Mouse (Mus musculus): Measurements from ENCODE around the gene Vezf1.

The Vezf1 gene

GRCm38 (mm10) chr11:88075701-88076100 lies 7.6 kb downstream of the Vezf1 start:
- Histone ChIP-seq H3K4me3 (replicated peaks; ENCODE audit: low read length) (no peak overlapping the region), H3K9me3 (ENCODE audit: low read length) (no peaks in the 10 kb centered on the region), H3K27me3 (ENCODE audit: insufficient read depth, low read length) (peaks cover 16% of the 10 kb centered on the region), H3K4me1 (replicated peaks; ENCODE audit: low read depth, low read length) (peaks cover 22% of the 10 kb centered on the region), H3K36me3 (ENCODE audit: insufficient read depth, low read length) (peaks cover 57% of the 10 kb centered on the region)
- TF ChIP-seq POU5F1 (IDR thresholded peaks at IDR 0.05; ENCODE audit: borderline replicate concordance, low read length) (no peak), CTCF (conservative IDR thresholded peaks at IDR 0.05; ENCODE audit: low read length) (no peak), NANOG (IDR thresholded peaks at IDR 0.05; ENCODE audit: borderline replicate concordance, low read length) (no peak; the same call in 1 of the 2 replicates)

- H3K4me3 ChIP-seq (replicated peaks; ENCODE audit: low read length) = no peak overlapping the region
- no peak for TF ChIP-seq POU5F1 (IDR thresholded peaks at IDR 0.05; ENCODE audit: borderline replicate concordance, low read length)
- no peaks in the 10 kb centered on the region for H3K9me3 ChIP-seq (ENCODE audit: low read length)
- peaks cover 9% of the 10 kb centered on the region for H3K27me3 ChIP-seq (ENCODE audit: insufficient read depth, low read length)
- peaks cover 64% of the 10 kb centered on the region for H3K36me3 ChIP-seq (ENCODE audit: insufficient read depth, low read length)
- peaks cover 22% of the 10 kb centered on the region for H3K4me1 ChIP-seq (replicated peaks; ENCODE audit: low read depth, low read length)
Measured at GRCm38 (mm10) chr11:88076394-88076793, 8.3 kb downstream of the Vezf1 start.

- Histone ChIP-seq H3K27me3 (ENCODE audit: insufficient read depth, low read length) (peaks cover 1% of the 10 kb centered on the region; the same call in 1 of the 2 replicates), H3K9me3 (ENCODE audit: low read length) (no peaks in the 10 kb centered on the region), H3K4me3 (replicated peaks; ENCODE audit: low read length) (no peak overlapping the region), H3K36me3 (ENCODE audit: insufficient read depth, low read length) (peaks cover 45% of the 10 kb centered on the region), H3K4me1 (replicated peaks; ENCODE audit: low read depth, low read length) (peaks cover 39% of the 10 kb centered on the region)
- TF ChIP-seq NANOG (IDR thresholded peaks at IDR 0.05; ENCODE audit: borderline replicate concordance, low read length) = no peak
Measured at GRCm38 (mm10) chr11:88083699-88084098, 15.6 kb downstream of the Vezf1 start.

DNA sequence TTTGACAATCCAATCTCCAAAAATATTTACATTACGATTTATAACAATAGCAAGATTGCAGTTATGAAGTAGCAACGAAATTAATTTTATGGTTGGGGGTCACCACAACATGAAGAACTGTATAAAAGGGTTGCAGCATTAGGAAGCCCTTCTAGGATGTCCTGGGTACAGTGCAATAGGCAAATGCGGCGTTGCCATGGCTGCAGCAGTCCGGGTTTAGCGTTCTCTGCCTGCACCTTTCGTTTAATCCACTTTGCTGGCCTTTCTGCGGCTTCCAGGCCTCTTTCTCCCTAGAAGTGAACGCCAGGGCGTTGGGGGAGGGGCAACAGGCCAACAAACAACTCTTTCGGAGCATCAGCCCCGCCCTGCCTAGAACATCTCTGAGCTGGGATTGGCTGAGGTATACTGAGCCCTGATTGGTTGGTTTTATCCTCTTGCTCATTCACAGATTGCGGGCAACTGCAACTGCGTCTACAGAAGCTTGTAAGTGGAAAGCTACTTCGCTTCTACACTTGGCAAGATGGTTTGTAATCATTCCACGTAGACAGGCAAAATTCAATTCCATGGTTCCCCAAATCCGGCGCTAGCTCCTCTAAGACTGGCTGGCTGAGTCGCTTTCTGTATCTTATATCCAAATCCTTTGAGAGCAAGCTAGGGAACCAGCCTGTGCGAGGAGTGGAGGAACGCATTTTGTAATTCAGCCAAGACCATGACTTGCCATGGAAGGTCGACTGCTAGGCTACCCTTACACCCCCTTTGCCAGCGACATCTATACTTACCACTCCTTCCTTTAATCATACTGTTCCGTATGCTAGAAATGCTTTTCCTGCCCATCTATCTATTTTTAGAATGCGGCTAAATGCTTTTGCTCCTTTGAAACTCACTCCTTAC lies 18.9 kb downstream of the Vezf1 start:
- peak overlapping the region; percentile 48 for H3K4me3 ChIP-seq (replicated peaks; ENCODE audit: low read length)
- no peaks in the 10 kb centered on the region for H3K9me3 ChIP-seq (ENCODE audit: low read length)
- H3K4me1 ChIP-seq (replicated peaks; ENCODE audit: low read depth, low read length) = peaks cover 45% of the 10 kb centered on the region
- TF ChIP-seq NANOG (IDR thresholded peaks at IDR 0.05; ENCODE audit: borderline replicate concordance, low read length) = no peak
- H3K36me3 ChIP-seq (ENCODE audit: insufficient read depth, low read length) = peaks cover 12% of the 10 kb centered on the region
- peaks cover 25% of the 10 kb centered on the region for H3K27me3 ChIP-seq (ENCODE audit: insufficient read depth, low read length)

DNA sequence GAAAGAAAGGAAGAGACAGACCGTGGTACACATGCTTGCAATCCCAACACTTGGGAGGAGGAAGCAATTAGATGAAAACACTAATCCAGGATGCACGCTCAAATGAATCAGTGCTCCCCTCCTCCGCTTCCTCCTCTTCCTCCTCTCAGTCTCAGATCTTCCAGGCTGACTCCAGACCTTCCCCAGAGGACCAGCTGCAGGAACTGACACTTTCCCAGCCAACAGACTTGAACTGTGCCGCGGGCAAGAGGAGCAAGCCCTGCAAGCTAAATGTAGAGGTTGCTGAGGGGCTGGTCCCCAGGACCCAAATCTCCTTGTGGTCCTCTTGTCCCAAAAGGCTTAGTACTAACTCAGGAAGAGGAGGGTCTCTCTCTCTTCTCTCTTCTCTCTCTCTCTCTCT lies 21.1 kb downstream of the Vezf1 start:
- H3K4me1 ChIP-seq (replicated peaks; ENCODE audit: low read depth, low read length) = peaks cover 39% of the 10 kb centered on the region
- H3K36me3 ChIP-seq (ENCODE audit: insufficient read depth, low read length) = no peaks in the 10 kb centered on the region

DNA sequence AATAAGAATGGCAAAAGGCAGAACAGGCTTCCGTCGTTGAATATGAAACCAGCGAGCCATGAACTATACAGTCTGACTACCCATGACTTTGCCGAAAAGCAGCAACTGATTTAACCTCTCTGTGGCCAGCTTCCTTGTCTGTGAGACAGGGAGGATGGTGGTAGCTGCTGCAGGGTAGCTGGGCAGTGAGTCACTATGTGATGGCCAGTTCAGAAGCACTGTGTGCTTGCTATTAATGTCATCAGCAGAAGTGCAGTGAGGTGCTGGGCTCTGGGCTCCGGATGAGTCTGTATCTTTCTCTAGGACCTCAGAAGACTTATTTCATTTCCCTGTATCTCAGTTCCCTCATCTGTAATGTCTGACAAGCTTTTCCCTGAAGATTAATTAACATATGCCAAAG lies 22.2 kb downstream of the Vezf1 start:
- no peak overlapping the region for H3K4me3 ChIP-seq (replicated peaks; ENCODE audit: low read length)
- H3K4me1 ChIP-seq (replicated peaks; ENCODE audit: low read depth, low read length) = peaks cover 37% of the 10 kb centered on the region
- no peak for TF ChIP-seq NANOG (IDR thresholded peaks at IDR 0.05; ENCODE audit: borderline replicate concordance, low read length)
- TF ChIP-seq POU5F1 (IDR thresholded peaks at IDR 0.05; ENCODE audit: borderline replicate concordance, low read length) = no peak
- no peak for TF ChIP-seq CTCF (conservative IDR thresholded peaks at IDR 0.05; ENCODE audit: low read length)
- H3K9me3 ChIP-seq (ENCODE audit: low read length) = no peaks in the 10 kb centered on the region
- H3K36me3 ChIP-seq (ENCODE audit: insufficient read depth, low read length) = no peaks in the 10 kb centered on the region
- H3K27me3 ChIP-seq (ENCODE audit: insufficient read depth, low read length) = peaks cover 41% of the 10 kb centered on the region

More for the DNA sequence above, 21.1 kb downstream of the Vezf1 start:
- no peak overlapping the region for H3K4me3 ChIP-seq (replicated peaks; ENCODE audit: low read length)
- H3K27me3 ChIP-seq (ENCODE audit: insufficient read depth, low read length) = peaks cover 32% of the 10 kb centered on the region
- no peaks in the 10 kb centered on the region for H3K9me3 ChIP-seq (ENCODE audit: low read length)
- TF ChIP-seq CTCF (conservative IDR thresholded peaks at IDR 0.05; ENCODE audit: low read length) = no peak
- TF ChIP-seq POU5F1 (IDR thresholded peaks at IDR 0.05; ENCODE audit: borderline replicate concordance, low read length) = no peak
- no peak for TF ChIP-seq NANOG (IDR thresholded peaks at IDR 0.05; ENCODE audit: borderline replicate concordance, low read length)

- TF ChIP-seq NANOG (IDR thresholded peaks at IDR 0.05; ENCODE audit: borderline replicate concordance, low read length) (no peak), CTCF (conservative IDR thresholded peaks at IDR 0.05; ENCODE audit: low read length) (no peak), POU5F1 (IDR thresholded peaks at IDR 0.05; ENCODE audit: borderline replicate concordance, low read length) (no peak)
Measured at GRCm38 (mm10) chr11:88091949-88092348, 23.9 kb downstream of the Vezf1 start.

GRCm38 (mm10) chr11:88097173-88097572 lies 29.1 kb downstream of the Vezf1 start:
- Histone ChIP-seq H3K36me3 (ENCODE audit: insufficient read depth, low read length) (no peaks in the 10 kb centered on the region), H3K9me3 (ENCODE audit: low read length) (no peaks in the 10 kb centered on the region), H3K4me1 (replicated peaks; ENCODE audit: low read depth, low read length) (peaks cover 37% of the 10 kb centered on the region), H3K4me3 (replicated peaks; ENCODE audit: low read length) (no peak overlapping the region), H3K27me3 (ENCODE audit: insufficient read depth, low read length) (peaks cover 72% of the 10 kb centered on the region)
- no peak for TF ChIP-seq CTCF (conservative IDR thresholded peaks at IDR 0.05; ENCODE audit: low read length)

More at GRCm38 (mm10) chr11:88091949-88092348, 23.9 kb downstream of the Vezf1 start:
- Histone ChIP-seq H3K9me3 (ENCODE audit: low read length) (no peaks in the 10 kb centered on the region), H3K36me3 (ENCODE audit: insufficient read depth, low read length) (no peaks in the 10 kb centered on the region), H3K4me1 (replicated peaks; ENCODE audit: low read depth, low read length) (peaks cover 23% of the 10 kb centered on the region), H3K4me3 (replicated peaks; ENCODE audit: low read length) (no peak overlapping the region), H3K27me3 (ENCODE audit: insufficient read depth, low read length) (peaks cover 54% of the 10 kb centered on the region)

Data from E14TG2a.4 (cell line).